Mouse (Mus musculus) midbrain, embryonic 11.5 days (tissue): Measurements from ENCODE around the gene Leng9. TPM values are rescaled to one million over a fixed set of nuclear protein-coding genes. Genes with fewer than 3 reads are reported as not detected.

ENCODE experiments used
- ATAC-seq: fragments of 200-750 bp; cut with Nextera tagmentation; 2 replicates; pipeline ENCODE4 v1.8.0; 2017; ENCODE audit warnings: moderate TSS enrichment, moderate library complexity; ENCODE audit not compliant: low FRiP score
- DNase-seq: peaks from one replicate; pipeline ENCODE4 v3.0.0; 2015; ENCODE audit warnings: low spot score; ENCODE audit errors: missing footprints
- H3K27ac ChIP-seq: fragments of 300-500 bp; sonication (generic); 2 replicates; pipeline ENCODE4 v1.5.1; 2014; ENCODE audit warnings: low read depth, low read length
- H3K27me3 ChIP-seq: fragments of 300-500 bp; sonication (generic); 2 replicates; pipeline ENCODE4 v1.6.1; 2014; ENCODE audit warnings: mild to moderate bottlenecking, low read length, moderate library complexity, mixed read lengths; ENCODE audit not compliant: control insufficient read depth, insufficient read depth
- H3K36me3 ChIP-seq: fragments of 300-500 bp; sonication (generic); 2 replicates; pipeline ENCODE4 v1.6.1; 2014; ENCODE audit warnings: mild to moderate bottlenecking, low read length, moderate library complexity, mixed read lengths; ENCODE audit not compliant: control insufficient read depth, insufficient read depth
- H3K4me1 ChIP-seq: fragments of 300-500 bp; sonication (generic); 2 replicates; pipeline ENCODE4 v1.6.1; 2014; ENCODE audit warnings: low read length; ENCODE audit not compliant: control insufficient read depth, insufficient read depth
- H3K4me2 ChIP-seq: fragments of 300-500 bp; sonication (generic); 2 replicates; pipeline ENCODE4 v1.6.1; 2014; ENCODE audit warnings: mild to moderate bottlenecking, moderate library complexity
- H3K4me3 ChIP-seq: fragments of 300-500 bp; sonication (generic); 2 replicates; pipeline ENCODE4 v1.5.1; 2014; ENCODE audit warnings: low read depth, low read length
- H3K9ac ChIP-seq: fragments of 300-500 bp; sonication (generic); 2 replicates; pipeline ENCODE4 v1.6.1; 2014; ENCODE audit warnings: low read length
- H3K9me3 ChIP-seq: fragments of 300-500 bp; sonication (generic); 2 replicates; pipeline ENCODE4 v1.6.1; 2016; ENCODE audit warnings: low read length; ENCODE audit not compliant: control insufficient read depth
- WGBS: fragments of 180-500 bp; shearing (Covaris S2); extraction: QIAGEN DNeasy Blood & Tissue Kit; methylation state at CpG from one replicate; pipeline ENCODE4 v1.1.7; 2014; 5-methylcytosine and 5-hydroxymethylcytosine counted together
- polyA plus RNA-seq: library from polyadenylated mRNA; unstranded; fragments of >200 nt; fragmentation: Nextera tagmentation; extraction: Ambion mirVana; gene quantifications from 2 replicates; pipeline ENCODE4 v1.2.1, GENCODE M21; 2014

Leng9 gene
- polyA plus RNA-seq, 1 experiment from 2014 or later, result 2.0 TPM

GRCm38 (mm10) chr7:4146241-4147180, 3.7 kb downstream of the Leng9 start:
- DNase-seq, result peak; percentile 82
- peaks cover 11% of the 10 kb centered on the region for H3K27me3 ChIP-seq
- peaks cover 46% of the 10 kb centered on the region for H3K36me3 ChIP-seq
- ATAC-seq, result no peak
- no peaks in the 10 kb centered on the region for H3K9me3 ChIP-seq
- H3K4me1 ChIP-seq, result peaks cover 17% of the 10 kb centered on the region
- WGBS, result 93% methylated on average over 23 of the region's 23 CpGs
- no peak overlapping the region for H3K27ac ChIP-seq
- H3K9ac ChIP-seq, result no peak overlapping the region
- no peak overlapping the region for H3K4me2 ChIP-seq
- H3K4me3 ChIP-seq, result no peak overlapping the region

- Histone ChIP-seq H3K36me3 (peaks cover 54% of the 10 kb centered on the region), H3K4me2 (no peak overlapping the region), H3K9me3 (no peaks in the 10 kb centered on the region), H3K4me1 (peaks cover 14% of the 10 kb centered on the region), H3K27me3 (peaks cover 3% of the 10 kb centered on the region), H3K4me3 (no peak overlapping the region), H3K27ac (no peak overlapping the region), H3K9ac (no peak overlapping the region)
- 66% methylated on average over 6 of the region's 6 CpGs for WGBS
- no peak for ATAC-seq
- DNase-seq, result peak; percentile 92
Observed at GRCm38 (mm10) chr7:4145552-4146190, 4.5 kb downstream of the Leng9 start.

- no peak for ATAC-seq
- H3K27ac ChIP-seq, result no peak overlapping the region
- H3K4me1 ChIP-seq, result peaks cover 10% of the 10 kb centered on the region
- no peak overlapping the region for H3K4me3 ChIP-seq
- H3K9me3 ChIP-seq, result no peaks in the 10 kb centered on the region
- no peaks in the 10 kb centered on the region for H3K27me3 ChIP-seq
- WGBS, result 94% methylated on average over 20 of the region's 20 CpGs
- peaks cover 55% of the 10 kb centered on the region for H3K36me3 ChIP-seq
- no peak overlapping the region for H3K9ac ChIP-seq
- DNase-seq, result no peak
- no peak overlapping the region for H3K4me2 ChIP-seq
Observed at GRCm38 (mm10) chr7:4144766-4145551, 5.2 kb downstream of the Leng9 start.

- Histone ChIP-seq H3K36me3 (peaks cover 64% of the 10 kb centered on the region), H3K4me2 (no peak overlapping the region), H3K27ac (no peak overlapping the region), H3K27me3 (no peaks in the 10 kb centered on the region), H3K9ac (no peak overlapping the region), H3K9me3 (no peaks in the 10 kb centered on the region), H3K4me3 (no peak overlapping the region), H3K4me1 (peaks cover 7% of the 10 kb centered on the region)
- 95% methylated on average over 13 of the region's 13 CpGs for WGBS
- ATAC-seq, result no peak
- DNase-seq, result no peak
Observed at GRCm38 (mm10) chr7:4144046-4144445, 6.1 kb downstream of the Leng9 start.

- Histone ChIP-seq H3K36me3 (peaks cover 64% of the 10 kb centered on the region), H3K9me3 (no peaks in the 10 kb centered on the region), H3K27me3 (no peaks in the 10 kb centered on the region), H3K27ac (no peak overlapping the region), H3K4me1 (peaks cover 2% of the 10 kb centered on the region), H3K4me2 (no peak overlapping the region), H3K9ac (no peak overlapping the region), H3K4me3 (no peak overlapping the region)
- ATAC-seq, result no peak
- 96% methylated on average over 19 of the region's 19 CpGs for WGBS
- no peak for DNase-seq
Observed at GRCm38 (mm10) chr7:4143506-4143905, 6.7 kb downstream of the Leng9 start.

GRCm38 (mm10) chr7:4142796-4143445, 7.3 kb downstream of the Leng9 start:
- no peak overlapping the region for H3K9ac ChIP-seq
- WGBS, result 94% methylated on average over 10 of the region's 10 CpGs
- H3K27me3 ChIP-seq, result no peaks in the 10 kb centered on the region
- H3K4me2 ChIP-seq, result no peak overlapping the region
- H3K27ac ChIP-seq, result no peak overlapping the region
- ATAC-seq (no peak), DNase-seq (peak; percentile 75)
- no peaks in the 10 kb centered on the region for H3K9me3 ChIP-seq
- no peak overlapping the region for H3K4me3 ChIP-seq
- H3K4me1 ChIP-seq, result peaks cover 2% of the 10 kb centered on the region
- peaks cover 64% of the 10 kb centered on the region for H3K36me3 ChIP-seq

GRCm38 (mm10) chr7:4141648-4142325, 8.4 kb downstream of the Leng9 start:
- ATAC-seq, result no peak
- no peak for DNase-seq
- 94% methylated on average over 6 of the region's 6 CpGs for WGBS

GRCm38 (mm10) chr7:4139391-4139790, 10.8 kb downstream of the Leng9 start:
- no peak for ATAC-seq
- DNase-seq, result peak; percentile 61
- Histone ChIP-seq H3K27me3 (no peaks in the 10 kb centered on the region), H3K4me2 (no peak overlapping the region), H3K27ac (no peak overlapping the region), H3K36me3 (peaks cover 47% of the 10 kb centered on the region), H3K4me1 (peaks cover 7% of the 10 kb centered on the region), H3K4me3 (no peak overlapping the region), H3K9ac (no peak overlapping the region), H3K9me3 (no peaks in the 10 kb centered on the region)
- WGBS, result 90% methylated on average over 5 of the region's 5 CpGs

More at GRCm38 (mm10) chr7:4141648-4142325, 8.4 kb downstream of the Leng9 start:
- no peak overlapping the region for H3K4me3 ChIP-seq
- H3K27me3 ChIP-seq, result no peaks in the 10 kb centered on the region
- peaks cover 57% of the 10 kb centered on the region for H3K36me3 ChIP-seq
- no peaks in the 10 kb centered on the region for H3K9me3 ChIP-seq
- no peak overlapping the region for H3K9ac ChIP-seq
- peaks cover 5% of the 10 kb centered on the region for H3K4me1 ChIP-seq
- H3K4me2 ChIP-seq, result no peak overlapping the region
- H3K27ac ChIP-seq, result no peak overlapping the region
